Mouse (Mus musculus) kidney, adult 2 months (tissue): ENCODE measurements at regions not wholly inside any gene's neighbourhood (a gene's known extent, or its start where the extent isn't known, plus 50 kb on each side); places are given as distances from the start of the nearest gene placed in this dataset.

Experiments used
- CTCF ChIP-seq: fragments of 200-500 bp; conservative IDR thresholded peaks from 2 replicates; pipeline ENCODE4 v1.5.1; 2011; ENCODE audit warnings: low read depth, mild to moderate bottlenecking, control low read depth, low read length, moderate library complexity, mixed read lengths; ENCODE audit not compliant: insufficient read depth, insufficient read length
- POLR2A ChIP-seq: fragments of 200-500 bp; IDR thresholded peaks from one replicate; pipeline ENCODE4 v1.6.1; 2011; ENCODE audit warnings: low read depth, low read length, control low read depth

DNA sequence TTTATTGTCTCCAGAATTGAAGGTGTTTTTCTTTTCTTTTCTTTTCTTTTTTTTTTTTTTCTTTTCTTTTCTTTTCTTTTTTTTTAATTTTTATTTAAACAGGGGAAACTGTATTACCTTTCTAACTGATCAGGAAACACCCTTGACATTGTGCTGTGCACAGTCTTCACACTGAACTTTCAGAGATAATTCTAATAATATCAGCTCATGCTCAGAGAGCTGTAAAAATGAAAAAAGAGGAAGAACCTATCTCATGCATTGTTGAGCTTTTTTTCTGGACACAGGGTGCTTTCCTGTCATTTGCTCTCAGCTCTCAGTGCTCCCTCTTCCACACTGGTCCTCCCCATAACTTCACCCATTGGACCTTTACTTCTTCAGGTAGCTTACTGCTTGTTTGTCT, 201.0 kb upstream of the Camk1g start:
- TF ChIP-seq POLR2A, result no peak
- no peak for TF ChIP-seq CTCF
